Mouse (Mus musculus): ENCODE results near the gene BC055324.

DNA sequence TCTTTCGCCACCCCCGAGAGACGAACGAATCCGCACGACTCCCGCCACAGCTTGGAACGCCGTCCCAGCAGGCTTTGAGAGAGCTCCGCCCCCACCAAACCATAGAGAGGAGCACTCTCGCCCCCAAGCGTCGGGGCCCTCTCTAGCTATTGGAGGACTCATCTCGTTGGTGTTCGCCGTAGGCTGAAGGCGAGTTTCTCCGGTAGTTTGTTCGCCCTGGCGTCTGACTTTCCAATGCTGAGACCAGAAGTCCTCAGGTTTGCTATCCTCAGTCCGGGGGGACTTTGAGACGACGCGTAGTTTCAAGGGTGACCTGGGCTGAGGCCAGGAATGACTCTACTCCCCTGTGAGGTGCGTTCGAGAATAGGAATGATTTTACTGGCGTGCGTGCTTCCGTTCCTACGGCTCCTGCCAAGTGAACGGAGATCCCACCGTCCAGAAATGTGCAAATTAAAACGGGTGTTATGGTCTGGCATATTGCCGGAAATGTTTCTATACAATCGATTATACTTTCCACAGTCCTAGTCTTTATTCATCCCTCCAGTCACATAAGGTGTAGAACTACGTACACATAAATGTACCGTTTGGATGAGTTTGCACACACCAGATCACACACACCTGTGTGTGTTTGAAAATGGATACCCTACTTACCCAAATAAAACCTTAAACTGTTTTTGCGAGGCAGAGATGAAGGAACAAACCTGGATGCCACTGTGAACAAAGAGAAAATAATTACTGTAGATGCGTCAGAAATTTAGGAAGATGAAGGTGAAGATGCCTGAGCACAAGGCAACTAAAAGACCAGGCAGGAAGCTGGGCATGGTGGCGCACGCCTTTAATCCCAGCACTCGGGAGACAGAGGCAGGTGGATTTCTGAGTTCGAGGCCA lies at the start of gene BC055324, which contains the start of gene Mettl18:
- TF ChIP-seq POLR2A (IDR thresholded peaks at IDR 0.05; ENCODE audit: low read depth, low read length) = peak; percentile 70
- no peak for TF ChIP-seq CTCF (IDR thresholded peaks at IDR 0.05; ENCODE audit: borderline replicate concordance, insufficient read depth, low read length)

All from embryonic fibroblast, embryonic 13.5 days (primary cell).